In the genomic region with DNA sequence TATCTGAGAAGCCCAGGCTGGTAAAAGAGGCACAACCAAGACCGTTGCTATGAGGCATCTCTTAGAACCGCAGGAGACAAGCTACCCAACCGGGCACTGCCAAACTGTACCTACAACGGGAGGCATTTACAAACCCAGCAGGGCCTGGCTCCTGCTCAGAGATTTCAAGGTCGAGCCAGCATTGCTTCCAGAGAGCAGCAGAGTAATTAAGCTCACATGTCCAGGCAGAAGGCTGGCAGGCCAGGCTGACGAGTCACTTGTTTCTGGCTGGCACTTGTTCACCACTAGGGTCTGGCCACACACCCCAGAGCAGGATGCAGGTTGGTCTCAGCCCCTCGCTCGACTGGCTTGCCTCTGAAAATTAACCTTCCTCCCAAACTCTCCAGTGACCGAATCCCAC, we compare ENCODE assay signal across 10 mouse cellular contexts. TPM values are rescaled to one million over a fixed set of nuclear protein-coding genes. Genes with fewer than 3 reads are reported as not detected.
DNase-seq lines count a peak whose midpoint lies in the region; ATAC-seq lines count a peak whose summit lies in the region.
"Had no signal": no experiment of that assay in that cellular context is flagged by ENCODE, and none has a peak within 500 bp of the region (broad histone marks: within the 10 kb centered on the region; RNA-seq: fewer than 3 reads in every experiment).

No protein-coding gene starts in this region.

- 39% methylated on average over 9 of the region's 9 CpGs for WGBS in embryonic facial prominence, embryonic 14.5 days
- WGBS in limb, embryonic 10.5 days, result 44% methylated on average over 9 of the region's 9 CpGs

- H3K9me3 ChIP-seq in embryonic facial prominence, embryonic 14.5 days (ENCODE audit: control insufficient read depth, low read length), result no peaks in the 10 kb centered on the region
- no peaks in the 10 kb centered on the region for H3K9me3 ChIP-seq in limb, embryonic 10.5 days (replicated peaks)
- H3K9me3 ChIP-seq: embryonic facial prominence, embryonic 13.5 days had no signal

- H3K9ac ChIP-seq in embryonic facial prominence, embryonic 14.5 days (ENCODE audit: low read depth, low read length), result no peak overlapping the region
- H3K9ac ChIP-seq: embryonic facial prominence, embryonic 13.5 days had no signal

- ATAC-seq in embryonic facial prominence, embryonic 14.5 days (ENCODE audit: low read depth), result peak; percentile 48
- ATAC-seq in erythroid progenitor cell, adult 5-6 weeks (replicated peaks; ENCODE audit: low FRiP score, poor library complexity, severe bottlenecking), result no peak

- no peak overlapping the region for H3K27ac ChIP-seq in embryonic facial prominence, embryonic 14.5 days (replicated peaks; ENCODE audit: low read depth, low read length)
- H3K27ac ChIP-seq in limb, embryonic 10.5 days, result no peak overlapping the region
- H3K27ac ChIP-seq: embryonic facial prominence, embryonic 13.5 days had no signal

- no peak overlapping the region for H3K4me3 ChIP-seq in embryonic facial prominence, embryonic 14.5 days (ENCODE audit: low read depth, low read length)
- H3K4me3 ChIP-seq in limb, embryonic 10.5 days, result no peak overlapping the region
- H3K4me3 ChIP-seq: embryonic facial prominence, embryonic 13.5 days had no signal

- H3K4me1 ChIP-seq in embryonic facial prominence, embryonic 14.5 days (ENCODE audit: control insufficient read depth, insufficient read depth, low read length), result peaks cover 3% of the 10 kb centered on the region; the same call in 1 of the 2 replicates
- peaks cover 47% of the 10 kb centered on the region for H3K4me1 ChIP-seq in limb, embryonic 10.5 days

- no peaks in the 10 kb centered on the region for H3K27me3 ChIP-seq in embryonic facial prominence, embryonic 14.5 days (replicated peaks; ENCODE audit: control insufficient read depth, insufficient read depth, low read length)
- H3K27me3 ChIP-seq in limb, embryonic 10.5 days (ENCODE audit: low read depth, poor library complexity, severe bottlenecking), result no peaks in the 10 kb centered on the region
- H3K27me3 ChIP-seq: embryonic facial prominence, embryonic 13.5 days had no signal

- H3K36me3 ChIP-seq in embryonic facial prominence, embryonic 14.5 days (ENCODE audit: control insufficient read depth, insufficient read depth, low read length), result no peaks in the 10 kb centered on the region
- H3K36me3 ChIP-seq in limb, embryonic 10.5 days, result no peaks in the 10 kb centered on the region
- H3K36me3 ChIP-seq: embryonic facial prominence, embryonic 13.5 days had no signal

- peak; percentile 9 for DNase-seq in kidney, adult 11 months
- no peak for DNase-seq in kidney, postnatal 10 days
- peak; percentile 67 to 75 for DNase-seq in adrenal gland, postnatal 36 days
- DNase-seq in embryonic facial prominence, embryonic 14.5 days (ENCODE audit: low spot score), result no peak
- DNase-seq in limb, embryonic 10.5 days (ENCODE audit: low spot score), result peak; percentile 38
- DNase-seq in lung, postnatal 10 days, result no peak
- DNase-seq in kidney, postnatal 14 days, result no peak
- DNase-seq: kidney, postnatal 4 days had no signal

- no peak overlapping the region for H3K4me2 ChIP-seq in embryonic facial prominence, embryonic 14.5 days (ENCODE audit: low read depth, low read length)
- H3K4me2 ChIP-seq: embryonic facial prominence, embryonic 13.5 days had no signal

RNA-seq across cellular contexts. Expression of a gene that starts 39.4 kb away (rescaled TPM):
- 10 to 100 TPM; 11.1 to 15.9 TPM for total RNA-seq in adrenal gland, postnatal 36 days (2021)
- 22.3 and 28.0 TPM in 2 replicates for polyA plus RNA-seq in embryonic facial prominence, embryonic 14.5 days (2014; fragmentation: Nextera tagmentation; extraction: Ambion mirVana)
- polyA plus RNA-seq in limb, embryonic 10.5 days (2016; fragmentation: Nextera tagmentation; extraction: Ambion mirVana), result 5.7 and 16.0 TPM in 2 replicates
- 1.1 TPM in 1 of 2 replicates, not detected in the other for total RNA-seq in erythroid progenitor cell, adult 5-6 weeks (2015; ENCODE audit: low replicate concordance)
- total RNA-seq in erythroid progenitor cell, adult 5-6 weeks (2017; ENCODE audit: low replicate concordance), result 0.08 and 0.13 TPM in 2 replicates

Comparison
In these comparisons a context has a peak if more than half of its experiments do, and no peak if none do; other contexts are left out.
1. DNase-seq: peak in kidney, adult 11 months (single experiment), adrenal gland, postnatal 36 days (2 of 2) and limb, embryonic 10.5 days (single experiment); none in kidney, postnatal 10 days (single experiment), embryonic facial prominence, embryonic 14.5 days (single experiment), lung, postnatal 10 days (single experiment) and kidney, postnatal 14 days (single experiment).
2. RNA of a gene that starts 39.4 kb away (total RNA-seq): 11.1 to 15.9 TPM in adrenal gland, postnatal 36 days; 0.08 to 1.1 TPM in erythroid progenitor cell, adult 5-6 weeks; every median in the first group is over 4 times any median in the second.